Mouse (Mus musculus): ENCODE measurements at regions not wholly inside any gene's neighbourhood (a gene's known extent, or its start where the extent isn't known, plus 50 kb on each side); places are given as distances from the start of the nearest gene placed in this dataset.

DNA sequence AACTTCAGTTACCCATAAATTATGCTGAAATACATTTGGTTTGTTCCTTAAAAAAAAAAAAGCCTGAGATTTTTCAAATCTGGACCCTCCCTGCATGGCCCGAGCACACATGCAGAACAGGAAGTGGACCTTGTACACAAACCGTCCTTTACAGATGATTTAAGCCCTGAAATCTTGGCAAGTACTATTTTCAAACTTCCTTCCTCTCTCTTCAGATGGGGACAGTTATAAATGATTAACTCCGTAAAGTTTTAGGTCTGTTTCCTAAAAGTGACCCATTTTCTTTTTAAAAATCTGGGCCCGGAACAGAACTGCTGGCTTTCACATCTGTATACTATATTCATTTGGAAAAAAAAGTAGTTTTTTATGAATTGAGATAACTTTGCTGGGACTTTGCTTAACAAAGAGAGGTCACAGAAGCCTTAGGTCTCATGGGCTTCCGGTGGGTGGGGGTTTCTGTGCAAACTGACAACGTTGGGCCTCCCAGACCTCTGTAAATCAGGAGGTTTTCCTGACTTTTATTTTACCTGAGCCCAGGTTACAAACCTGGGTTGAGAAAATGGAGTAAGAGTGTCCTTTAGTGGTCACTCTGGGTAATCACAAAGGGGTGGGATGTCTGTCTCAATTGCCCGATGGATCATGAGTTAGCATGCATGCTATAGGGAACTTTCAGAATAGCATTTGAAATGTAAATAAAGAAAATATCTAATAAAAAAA, 368.4 kb downstream of the Ankrd50 start:
- no peak for DNase-seq

DNA sequence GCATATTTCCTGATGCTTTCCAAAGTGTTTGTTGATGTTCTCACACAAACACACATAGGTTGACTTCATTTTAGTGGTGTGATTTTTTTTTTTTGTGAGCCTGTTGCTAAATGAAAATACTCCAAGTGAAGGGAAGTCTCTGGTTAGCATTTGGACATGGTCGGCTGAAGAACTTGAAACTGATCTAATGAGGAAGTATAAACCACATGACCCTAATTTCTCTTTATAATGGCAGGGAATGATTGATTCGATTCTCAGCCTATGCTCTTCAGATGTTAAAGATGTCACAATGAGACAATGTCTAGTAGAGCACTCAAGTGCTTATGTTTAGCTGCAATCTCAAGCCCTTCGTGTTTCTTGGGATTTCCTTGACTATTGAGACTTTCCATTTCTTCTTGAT, 372.1 kb downstream of the Ankrd50 start:
- no peak for DNase-seq

DNA sequence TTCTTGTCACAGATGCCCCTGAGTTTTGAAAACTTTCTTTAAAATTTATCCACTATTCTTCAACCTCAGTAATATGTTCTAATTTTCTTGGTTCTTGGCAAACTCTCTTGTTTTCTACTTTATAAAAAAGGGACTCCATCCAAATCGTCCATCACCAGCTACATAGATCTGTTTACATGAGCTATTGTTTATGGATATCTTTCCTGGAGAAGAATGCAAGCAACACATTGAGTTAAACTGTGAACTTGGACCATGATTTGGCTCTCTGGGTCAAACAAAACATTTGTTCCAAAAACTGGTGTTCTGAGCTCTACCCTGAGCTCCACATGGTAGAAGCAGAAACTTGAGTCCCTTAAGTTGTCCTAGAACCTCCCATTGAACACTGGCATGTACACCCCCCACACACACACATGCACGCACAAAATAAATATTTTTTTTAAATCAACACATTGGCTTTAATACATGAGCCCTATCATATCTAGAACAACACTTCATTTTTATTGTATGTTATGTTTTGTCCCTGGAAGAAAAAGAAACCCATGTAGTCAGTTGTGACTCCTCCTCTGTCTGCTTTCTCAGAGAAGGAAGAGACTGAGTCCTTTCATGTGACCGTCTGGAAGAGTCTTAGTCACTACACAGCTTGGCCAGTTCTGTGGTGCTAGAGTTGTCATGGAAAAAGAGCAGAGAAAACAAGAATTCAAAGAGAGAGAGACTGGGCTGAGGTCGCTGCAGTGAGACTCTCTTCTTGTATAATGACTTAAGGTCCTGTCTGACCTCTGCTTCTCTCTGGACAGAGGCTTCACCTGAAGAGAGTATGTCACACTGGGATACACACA, 379.4 kb downstream of the Ankrd50 start:
- no peak for DNase-seq

DNA sequence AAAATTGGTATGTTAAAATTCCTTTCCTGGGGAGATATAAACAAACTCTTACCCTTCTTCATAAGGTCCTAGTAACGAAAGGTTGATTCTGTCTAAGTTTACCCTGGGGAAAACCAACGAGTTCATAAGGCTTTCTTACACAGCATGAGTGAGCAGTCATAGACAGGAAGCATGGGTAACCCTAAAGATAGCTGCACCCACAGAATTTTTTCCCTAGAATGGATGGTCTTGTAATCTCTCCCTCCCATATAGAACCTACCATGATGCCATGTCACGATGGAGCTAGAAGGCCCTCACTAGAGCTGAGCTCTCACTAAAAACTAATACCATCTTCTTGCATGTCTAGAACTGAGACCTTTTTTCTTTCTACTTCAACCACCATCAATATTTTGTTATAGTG, 380.1 kb upstream of the Gm5148 start:
- no peak for DNase-seq

DNA sequence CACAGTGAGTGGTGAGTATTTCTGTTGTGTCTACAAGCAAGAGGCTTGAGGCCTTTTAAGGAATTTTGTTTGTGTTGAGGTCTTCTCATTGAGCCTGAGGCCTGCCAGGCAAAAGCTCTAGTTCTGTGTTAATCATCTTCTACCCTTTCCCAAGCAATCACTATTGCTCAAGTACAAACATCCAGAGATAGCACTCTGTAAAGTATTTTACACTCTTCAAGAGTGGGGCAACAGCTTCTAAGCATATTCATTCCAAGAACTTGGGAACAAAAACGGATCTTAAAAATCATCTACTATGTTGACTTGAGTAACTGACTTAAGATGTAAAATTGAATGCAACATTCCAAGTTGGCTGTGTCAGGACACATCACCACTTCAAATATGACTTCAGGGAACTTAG, 378.7 kb upstream of the Gm5148 start:
- DNase-seq: no peak

DNA sequence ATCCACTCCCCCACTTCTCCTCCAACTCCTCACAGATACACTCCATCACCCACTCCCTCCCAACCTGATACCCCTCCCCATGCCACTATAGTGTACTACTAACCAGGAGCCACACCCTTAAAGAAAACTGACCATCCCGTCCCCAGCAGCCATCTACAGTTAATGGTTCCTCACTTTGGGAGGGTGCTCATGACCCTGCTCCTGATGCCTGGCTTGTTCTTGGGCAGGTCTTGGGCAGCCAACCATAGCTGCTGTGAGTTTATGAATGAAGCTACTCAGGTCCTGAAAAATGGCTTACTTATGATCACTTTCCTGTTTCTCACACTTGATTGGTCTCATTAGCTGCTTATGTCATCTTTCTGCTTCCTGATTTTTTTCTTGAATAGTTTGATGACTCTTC, 377.9 kb upstream of the Gm5148 start:
- DNase-seq: no peak

DNA sequence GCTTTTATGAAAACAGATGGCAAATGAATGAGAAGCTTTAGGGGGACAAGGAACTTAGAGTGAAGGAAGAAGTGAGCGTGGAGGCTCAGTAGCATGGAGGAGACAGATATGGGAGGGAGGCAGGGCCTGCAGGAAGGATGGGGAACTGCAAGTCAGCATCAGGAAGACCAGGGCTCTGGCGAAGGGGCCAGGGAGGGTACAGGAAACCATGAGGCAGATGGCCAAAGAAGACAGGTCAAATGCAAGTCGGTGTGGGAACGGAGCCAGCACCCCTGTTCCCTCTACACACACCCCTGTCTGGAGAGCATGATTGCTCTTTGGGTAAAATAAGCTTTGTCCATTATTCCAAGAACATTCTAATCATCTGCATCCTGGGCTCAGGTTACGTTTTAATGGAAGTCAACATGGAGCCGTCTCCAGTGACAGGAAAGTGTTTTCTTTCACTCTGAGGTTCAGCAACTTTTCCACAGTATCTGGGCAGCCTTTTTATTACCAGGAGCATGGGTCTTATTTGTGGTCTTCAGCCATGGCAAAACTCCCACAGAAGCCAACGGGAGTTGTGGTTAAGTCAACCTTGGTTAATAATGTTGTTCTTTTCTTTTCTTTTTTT, 370.2 kb upstream of the Gm5148 start:
- DNase-seq: no peak

DNA sequence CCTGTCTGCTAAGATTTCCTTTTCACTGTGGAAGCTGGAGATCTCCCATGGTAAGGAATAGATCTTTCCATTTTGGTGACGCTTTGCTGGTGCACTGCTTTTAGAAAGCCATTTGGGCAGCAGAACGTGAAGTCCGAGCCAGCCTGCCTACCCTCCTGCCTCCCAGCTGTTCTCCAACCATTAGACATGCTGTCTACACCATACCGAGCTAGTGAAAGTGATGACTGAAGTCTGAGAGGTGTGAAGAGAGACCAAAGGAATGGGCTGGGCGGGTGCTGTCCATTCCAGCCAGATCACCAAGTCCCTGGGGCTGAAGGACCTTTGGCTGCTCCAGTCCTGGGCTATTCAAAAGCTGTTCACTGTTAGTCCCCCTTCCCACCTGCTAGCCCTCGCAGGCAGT, 360.3 kb upstream of the Gm5148 start:
- no peak for DNase-seq

DNA sequence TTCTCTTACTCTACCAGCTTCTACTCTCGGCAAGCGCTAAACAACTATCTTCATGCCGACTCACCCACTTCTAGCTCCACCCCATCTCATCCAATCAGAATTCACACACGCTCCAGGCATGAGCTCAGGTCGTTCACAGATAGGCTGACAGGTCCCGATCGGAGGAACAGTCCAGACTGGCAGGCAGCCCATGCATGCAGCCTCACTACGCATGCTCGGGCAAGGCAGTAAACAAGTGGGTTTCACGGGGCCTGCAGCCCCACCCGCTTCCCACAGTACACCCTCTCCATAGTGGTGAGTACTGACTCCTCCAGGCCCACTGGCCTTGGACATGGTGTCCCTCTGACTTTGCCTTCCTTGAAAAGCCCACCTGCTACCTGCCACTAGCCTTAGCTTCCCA, 358.1 kb upstream of the Gm5148 start:
- no peak for DNase-seq

DNA sequence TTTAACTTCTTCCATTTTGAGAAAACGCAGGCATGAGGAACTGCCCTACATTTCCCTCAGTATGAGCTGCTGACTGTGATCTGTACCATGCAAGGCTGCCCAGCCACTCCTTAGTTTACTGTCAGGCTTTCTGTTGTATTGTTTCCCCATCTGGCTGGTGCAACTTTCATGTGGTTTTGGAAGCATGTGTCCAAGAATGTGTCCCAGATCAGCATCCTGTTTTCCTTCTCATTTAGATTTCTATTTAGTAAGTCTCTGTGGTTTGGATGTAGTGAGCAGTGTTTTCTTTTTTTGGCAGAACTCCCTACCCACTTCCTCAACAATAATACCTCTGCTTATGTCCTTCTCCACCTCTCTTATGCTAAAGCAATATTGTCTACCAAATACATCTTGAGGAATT, 352.5 kb upstream of the Gm5148 start:
- DNase-seq: no peak

DNA sequence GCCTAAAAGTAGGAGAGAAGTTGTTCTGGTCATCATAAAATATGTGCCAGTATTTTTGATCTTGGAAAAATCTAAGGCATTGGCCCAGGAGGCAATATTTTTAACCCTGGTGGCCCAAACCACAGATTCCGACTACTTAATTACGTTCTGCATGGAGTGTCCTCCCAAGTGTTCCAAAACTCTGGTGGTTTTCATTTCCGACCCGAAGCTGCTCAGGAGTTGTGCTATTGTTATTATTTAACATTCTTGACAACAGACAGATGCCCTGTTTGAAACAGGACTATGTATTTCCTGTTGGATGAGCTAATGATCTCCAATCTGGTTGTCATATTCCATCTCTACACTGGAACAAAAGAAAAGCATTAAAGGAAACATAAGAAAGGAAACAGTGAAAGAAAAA, 349.7 kb upstream of the Gm5148 start:
- DNase-seq: no peak

DNA sequence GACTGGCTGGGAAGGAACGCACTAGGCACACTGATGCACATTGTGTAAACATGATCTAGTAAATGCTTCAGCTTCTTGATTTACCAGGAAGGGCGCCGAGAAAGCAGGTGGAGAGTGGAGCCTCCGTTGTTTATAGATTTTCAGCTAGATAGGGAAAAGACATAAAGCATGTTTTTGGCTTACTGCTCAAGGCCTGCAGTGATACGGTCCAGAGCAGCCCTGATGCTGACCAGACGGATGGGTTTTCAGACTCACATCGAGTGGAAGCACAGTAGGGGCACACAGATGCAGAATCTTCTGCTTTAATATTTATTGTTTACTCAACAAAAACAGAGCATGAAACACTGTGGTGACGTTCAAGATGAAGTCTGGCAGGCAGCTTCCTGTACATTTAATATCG, 331.3 kb upstream of the Gm5148 start:
- DNase-seq: no peak

DNA sequence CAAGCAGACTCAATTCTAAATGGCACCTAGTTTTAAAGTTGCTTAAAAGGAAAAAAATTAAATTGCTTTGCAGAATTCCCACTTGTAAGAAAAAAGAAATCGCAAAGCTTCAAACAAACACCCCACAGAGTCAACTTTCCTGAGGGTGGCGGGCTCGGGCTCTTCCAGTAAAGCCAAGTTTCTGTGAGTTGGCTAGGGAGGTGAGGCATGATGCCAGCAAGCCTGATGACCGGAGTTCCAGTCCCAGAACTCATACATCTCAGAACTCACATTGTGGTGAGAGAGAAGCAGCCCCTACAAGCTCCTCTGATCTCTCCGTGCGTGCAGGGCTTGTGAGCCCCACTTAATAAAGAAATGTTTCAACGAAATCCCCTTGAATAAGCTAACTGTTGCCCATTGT, 328.7 kb upstream of the Gm5148 start:
- no peak for DNase-seq

DNA sequence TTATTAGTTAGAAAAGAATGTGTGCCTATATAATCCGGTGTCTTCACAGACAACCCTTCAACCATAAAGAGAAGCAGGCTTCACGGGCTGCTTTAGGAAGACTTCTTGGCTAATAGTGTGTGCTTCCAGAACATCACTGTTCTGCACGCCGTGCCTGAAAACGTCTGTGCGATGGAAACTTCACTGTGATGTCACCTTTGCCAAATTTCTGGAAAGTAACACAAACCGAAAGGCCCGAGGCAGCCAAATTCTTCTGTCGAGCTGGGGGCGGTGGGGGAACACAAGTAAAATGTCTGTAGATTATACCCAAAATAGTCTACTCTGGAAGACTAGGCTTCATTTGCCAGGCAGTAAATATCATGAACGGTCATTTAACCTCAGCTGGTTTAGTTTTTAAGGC, 327.5 kb upstream of the Gm5148 start:
- no peak for DNase-seq

DNA sequence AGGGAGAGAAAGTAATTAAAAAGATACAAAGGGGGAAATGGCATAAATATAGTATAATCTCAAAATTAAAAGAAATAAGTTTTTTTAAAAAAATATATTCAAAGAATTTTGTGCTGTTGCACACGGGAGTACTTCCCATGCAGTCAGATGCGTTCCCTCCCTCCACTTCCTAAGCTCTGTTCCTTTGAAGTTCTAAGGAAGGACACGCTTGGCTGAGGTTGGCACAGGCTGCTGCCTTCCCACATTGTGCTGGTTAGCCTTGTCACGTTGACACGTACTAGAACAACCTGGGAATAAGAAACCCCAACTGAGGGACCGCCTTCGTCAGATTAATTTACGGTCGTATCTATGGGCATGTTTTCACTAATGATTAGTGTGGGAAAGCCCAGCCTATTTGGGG, 326.6 kb upstream of the Gm5148 start:
- no peak for DNase-seq

DNA sequence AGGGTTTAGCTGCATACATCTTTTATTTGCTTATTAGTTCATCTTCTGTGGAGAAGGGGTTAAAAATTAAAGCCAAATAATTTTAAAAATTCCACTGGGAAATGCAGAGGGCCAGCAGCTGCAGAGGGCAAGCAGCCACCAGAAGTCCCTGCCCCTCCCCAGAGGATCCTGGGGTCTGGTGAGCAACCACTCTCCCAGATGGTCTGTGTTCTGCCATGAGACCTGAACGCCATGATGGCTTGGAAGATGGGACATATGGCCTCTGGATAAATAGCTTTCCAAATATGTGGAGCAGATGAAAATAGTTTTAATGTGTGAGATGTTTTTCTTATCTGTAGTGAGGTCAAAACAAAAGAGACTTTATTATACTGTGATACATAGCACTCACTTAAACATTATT, 326.1 kb upstream of the Gm5148 start:
- DNase-seq: no peak

DNA sequence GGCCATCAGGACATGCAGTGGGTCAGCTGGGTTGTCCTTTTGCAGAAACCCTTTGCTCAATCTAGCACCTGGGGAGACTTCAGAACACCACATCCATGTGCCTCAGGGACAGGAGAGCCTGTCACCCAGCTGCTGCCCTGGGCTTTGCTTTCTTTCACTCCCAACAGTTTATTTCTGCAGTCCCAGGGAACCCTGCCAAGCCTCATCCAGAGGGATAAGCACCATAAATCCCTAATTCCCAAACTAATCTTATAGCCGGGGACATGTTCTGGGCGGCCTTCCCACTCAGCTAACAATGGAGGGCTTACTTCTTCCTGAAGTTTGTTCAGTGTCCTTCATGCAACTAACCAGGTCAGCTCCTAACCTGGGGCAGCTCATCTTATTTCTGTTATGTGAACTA, 325.0 kb upstream of the Gm5148 start:
- no peak for DNase-seq

DNA sequence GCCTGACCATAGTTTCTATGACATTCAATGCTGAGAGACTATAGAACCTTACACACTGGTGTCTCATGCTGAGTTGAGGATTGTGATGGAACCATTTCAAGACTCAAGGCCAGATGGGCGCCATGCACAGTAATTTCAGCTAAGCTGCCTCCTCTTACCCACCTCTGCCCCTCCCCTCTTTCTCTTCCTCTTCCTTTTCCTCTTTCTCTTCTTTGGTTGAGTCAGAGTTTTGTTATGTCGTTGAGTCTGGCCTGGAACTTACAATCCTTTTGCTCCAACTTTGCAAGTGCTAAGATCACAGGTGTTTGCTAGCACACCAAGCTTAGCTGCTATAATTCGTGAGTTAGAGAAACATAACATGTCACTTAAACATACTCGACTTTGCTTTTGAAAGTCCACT, 323.2 kb upstream of the Gm5148 start:
- DNase-seq: no peak

DNA sequence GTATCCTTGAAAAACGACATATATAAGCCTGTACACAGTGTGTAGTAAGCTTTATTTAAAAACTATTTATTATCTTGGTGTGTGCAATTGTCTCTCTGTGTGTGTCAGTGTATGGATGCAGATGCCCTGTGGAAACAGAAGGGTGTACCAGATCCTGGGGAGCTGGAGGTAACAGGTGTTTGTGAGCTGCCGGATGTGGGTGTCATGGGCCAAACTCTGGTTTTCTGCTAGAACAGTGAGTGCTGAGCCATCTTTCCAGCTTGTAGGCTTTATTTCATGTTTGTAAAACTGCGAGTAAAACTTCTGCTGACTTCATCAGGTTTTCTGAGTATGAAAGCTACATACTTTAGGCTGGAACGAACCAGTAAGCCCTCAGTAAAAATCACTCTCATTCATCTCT, 322.3 kb upstream of the Gm5148 start:
- no peak for DNase-seq

DNA sequence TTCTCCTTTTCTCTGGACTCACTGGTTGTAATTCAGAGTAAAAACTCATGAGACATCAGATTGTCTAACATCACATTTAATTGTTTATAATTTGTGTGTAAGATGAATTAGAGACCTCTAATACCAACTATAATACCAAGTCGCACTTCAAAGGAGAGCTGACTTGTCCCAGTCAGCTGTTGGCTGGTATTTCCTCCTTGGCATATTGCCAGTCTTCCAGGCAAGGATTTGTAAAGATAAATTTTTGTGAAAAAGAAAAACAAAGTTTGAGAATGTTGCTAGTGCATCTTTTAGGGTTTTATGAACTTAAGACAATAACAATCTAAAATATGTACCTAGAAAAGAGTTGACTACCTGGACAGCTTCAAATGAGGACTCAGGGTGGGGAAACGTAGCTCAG, 321.7 kb upstream of the Gm5148 start:
- no peak for DNase-seq

DNA sequence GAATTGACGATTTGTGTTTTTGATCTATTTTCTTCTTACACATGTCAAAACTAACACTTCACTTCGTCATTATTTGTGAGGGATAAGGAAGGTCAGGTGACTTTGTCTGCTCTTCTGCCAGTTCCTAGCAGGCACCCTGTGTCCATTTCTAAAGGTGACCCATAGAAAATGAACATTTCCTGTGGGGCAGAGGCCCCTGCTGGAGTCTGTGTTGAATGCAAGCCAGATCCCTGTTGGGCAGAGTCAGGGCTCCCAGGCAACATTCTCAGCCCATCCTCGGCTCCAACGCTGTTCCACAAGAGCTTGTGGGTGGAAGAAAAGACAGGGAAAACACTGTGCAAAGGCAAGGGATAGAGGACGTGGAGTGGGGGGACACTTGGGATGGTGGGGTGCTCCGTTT, 321.2 kb upstream of the Gm5148 start:
- peak in 1 of 2 experiments; percentile 9 for DNase-seq

DNA sequence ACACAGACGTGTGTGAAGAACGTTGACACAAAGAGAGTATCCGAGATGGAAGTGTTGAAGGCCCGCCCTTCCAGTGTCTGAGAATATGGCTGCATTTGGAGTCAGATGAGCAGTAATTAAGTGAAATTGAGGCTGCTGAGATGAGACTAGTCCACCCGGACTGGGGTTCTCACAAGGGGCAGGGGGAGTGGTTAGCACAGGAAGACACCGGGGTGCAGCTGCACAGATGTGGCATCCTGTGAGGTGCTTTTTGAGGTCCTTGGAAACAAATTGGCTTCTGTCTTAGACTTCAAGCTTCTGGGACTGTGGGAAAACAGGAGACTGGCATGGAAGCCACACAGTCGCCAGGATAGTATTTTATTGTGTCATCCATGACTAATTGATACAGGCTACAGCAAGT, 320.0 kb upstream of the Gm5148 start:
- no peak for DNase-seq

DNA sequence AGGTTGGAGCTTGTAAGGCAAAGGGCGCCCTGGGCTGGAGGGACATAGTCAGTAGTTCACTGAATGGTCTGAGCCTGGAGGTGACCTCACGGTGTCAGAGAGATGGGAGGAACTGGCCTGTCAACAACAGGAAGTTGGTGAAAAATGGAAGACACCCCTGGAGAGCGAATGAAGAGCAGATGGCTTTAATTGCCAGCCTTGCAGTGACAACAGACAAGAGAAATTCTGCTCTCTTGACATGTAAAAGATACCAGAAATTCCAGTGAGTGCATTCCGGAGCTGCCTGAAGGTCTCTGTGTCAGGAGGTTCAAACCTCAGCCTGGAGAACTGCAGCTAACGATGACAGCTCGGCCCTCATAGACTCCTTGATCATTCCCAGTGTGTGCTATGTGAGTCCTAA, 318.3 kb upstream of the Gm5148 start:
- no peak for DNase-seq

DNA sequence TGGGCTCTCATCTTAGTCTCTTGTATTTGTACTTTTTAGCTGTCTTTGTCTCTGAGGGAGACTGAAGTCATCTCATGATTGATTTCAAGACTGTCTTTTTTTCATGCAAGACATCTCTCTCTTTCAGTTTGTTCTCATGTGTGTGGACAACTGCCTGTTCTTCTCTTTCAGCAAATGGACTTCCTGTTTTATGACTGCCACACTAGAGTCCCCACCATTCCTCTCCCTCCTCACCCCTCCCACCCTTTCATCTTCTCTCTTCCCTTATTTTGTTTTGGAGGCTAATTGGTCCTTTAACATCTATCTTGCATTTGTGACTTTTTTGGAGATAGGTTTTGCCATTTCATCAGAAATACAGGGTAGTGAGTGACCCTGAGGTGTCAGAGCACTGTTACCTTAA, 311.8 kb upstream of the Gm5148 start:
- DNase-seq: no peak

Measured in cerebellum, postnatal 36 days (tissue).